Mouse (Mus musculus) lung, postnatal 4 days (tissue): Measurements from ENCODE around the gene Gm3187.
"Not testable (repeated sequence)": the region's sequence is repeated elsewhere in the genome, so short reads cannot be mapped to it uniquely, and the experiment has no call there.

Source experiments
- DNase-seq, 2 experiments: peaks; one replicate each; pipeline ENCODE4 v3.0.0; 2021

Gm3187 gene

GRCm38 (mm10) chr14:5483907-5484306, at the start of gene Gm3187:
TSS of gene Gm3187 (plus strand) at chr14:5484207.
- not testable (repeated sequence) for DNase-seq

- DNase-seq = not testable (repeated sequence)
Observed at GRCm38 (mm10) chr14:5455367-5455766, 28.6 kb upstream of the Gm3187 start, which contains the start of gene Gm3194. TSS of gene Gm3194 (minus strand) at chr14:5455467.

GRCm38 (mm10) chr14:5460469-5460868, 23.5 kb upstream of the Gm3187 start:
- DNase-seq = not testable (repeated sequence)

GRCm38 (mm10) chr14:5477730-5478129, 6.3 kb upstream of the Gm3187 start, which contains the start of gene Gm8246:
TSS of gene Gm8246 (minus strand) at chr14:5477830.
- DNase-seq = not testable (repeated sequence)

GRCm38 (mm10) chr14:5501374-5501773, 17.4 kb downstream of the Gm3187 start, which contains the start of gene Gm3488:
TSS of gene Gm3488 (plus strand) at chr14:5501674.
- DNase-seq = not testable (repeated sequence)

GRCm38 (mm10) chr14:5538196-5538595, 54.2 kb downstream of the Gm3187 start, which contains the start of gene Gm3532:
TSS of gene Gm3532 (plus strand) at chr14:5538496.
- not testable (repeated sequence) for DNase-seq
